Mouse (Mus musculus) cerebellum, adult (tissue): ENCODE measurements at regions not wholly inside any gene's neighbourhood (a gene's known extent, or its start where the extent isn't known, plus 50 kb on each side); places are given as distances from the start of the nearest gene placed in this dataset.

Experiments
- ATAC-seq: cut with Nextera tagmentation; 2 replicates; pipeline ENCODE4 v1.9.2; 2017; ENCODE audit warnings: mild to moderate bottlenecking, moderate library complexity, mixed read lengths; ENCODE audit not compliant: insufficient number of reproducible peaks, low FRiP score, low TSS enrichment

- ATAC-seq, result no peak
Measured at GRCm38 (mm10) chr4:70844742-70845141, 309.9 kb upstream of the Megf9 start.

GRCm38 (mm10) chr4:70810956-70811316, 276.1 kb upstream of the Megf9 start:
- ATAC-seq, result peak; percentile 38; the same call in 1 of the 2 replicates

GRCm38 (mm10) chr4:70810311-70810955, 275.6 kb upstream of the Megf9 start:
- peak; percentile 82 for ATAC-seq

DNA sequence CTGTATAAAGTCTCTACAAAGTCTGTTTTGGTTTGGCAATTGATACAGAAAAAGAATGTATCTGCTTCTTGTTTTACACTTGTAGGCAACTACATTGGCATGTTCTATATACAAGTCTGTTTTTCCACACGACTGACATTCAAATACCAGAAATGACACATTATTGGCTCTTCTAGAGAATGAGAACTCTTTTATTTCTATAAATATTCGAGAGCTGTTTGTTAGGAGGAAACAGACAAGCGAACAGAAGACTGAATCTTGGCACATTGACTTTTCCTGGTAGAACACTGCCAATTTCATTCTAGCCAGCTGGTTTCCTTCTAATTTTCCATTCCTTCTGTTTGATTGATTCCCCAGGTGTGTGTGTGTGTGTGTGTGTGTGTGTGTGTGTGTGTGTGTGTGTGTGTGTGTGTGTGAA, 270.1 kb upstream of the Megf9 start:
- ATAC-seq, result peak; percentile 20; the same call in 1 of the 2 replicates

DNA sequence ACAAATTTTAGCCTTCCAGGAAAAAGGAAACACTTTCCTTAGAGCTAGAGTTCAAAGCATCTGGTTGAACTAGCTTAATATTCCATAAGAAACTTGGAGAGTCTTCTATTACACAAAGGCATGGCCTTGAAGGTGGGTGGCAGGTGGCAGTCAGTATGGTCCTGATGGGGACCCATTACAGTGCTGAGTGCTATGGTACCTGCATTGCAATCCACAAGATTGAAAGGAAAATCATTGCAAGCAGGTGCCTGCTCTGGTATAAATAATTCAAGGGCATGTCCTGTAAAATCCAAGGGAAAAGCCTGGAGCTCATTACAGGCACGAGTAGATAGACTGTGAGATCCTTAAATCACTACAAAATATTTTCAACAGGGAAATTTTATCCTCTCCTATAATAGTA, 263.7 kb upstream of the Megf9 start:
- no peak for ATAC-seq

GRCm38 (mm10) chr4:70797935-70798334, 263.1 kb upstream of the Megf9 start:
- ATAC-seq, result no peak

- ATAC-seq, result no peak
Measured at GRCm38 (mm10) chr4:70783487-70783886, 248.7 kb upstream of the Megf9 start.

GRCm38 (mm10) chr4:70781591-70781990, 246.8 kb upstream of the Megf9 start:
- no peak for ATAC-seq

DNA sequence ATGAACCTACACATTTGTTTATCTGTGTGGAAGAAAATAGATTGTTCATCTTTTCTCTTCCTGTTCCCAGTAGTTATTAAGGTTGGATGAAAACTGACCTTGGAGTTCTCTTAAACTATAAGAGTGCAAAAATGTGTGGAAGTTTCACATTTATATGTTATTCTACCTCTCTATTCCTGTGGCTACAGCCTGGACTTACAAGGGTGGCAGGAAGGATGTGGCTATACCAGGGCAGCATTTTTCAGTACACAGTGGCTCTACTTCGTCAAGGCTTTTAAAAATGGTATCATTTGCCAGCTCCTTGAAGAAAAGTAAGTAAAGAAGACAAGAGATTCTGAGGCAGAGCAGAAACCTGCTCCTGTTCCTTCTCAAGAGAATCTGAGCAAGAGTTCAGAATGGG, 241.5 kb upstream of the Megf9 start:
- no peak for ATAC-seq

DNA sequence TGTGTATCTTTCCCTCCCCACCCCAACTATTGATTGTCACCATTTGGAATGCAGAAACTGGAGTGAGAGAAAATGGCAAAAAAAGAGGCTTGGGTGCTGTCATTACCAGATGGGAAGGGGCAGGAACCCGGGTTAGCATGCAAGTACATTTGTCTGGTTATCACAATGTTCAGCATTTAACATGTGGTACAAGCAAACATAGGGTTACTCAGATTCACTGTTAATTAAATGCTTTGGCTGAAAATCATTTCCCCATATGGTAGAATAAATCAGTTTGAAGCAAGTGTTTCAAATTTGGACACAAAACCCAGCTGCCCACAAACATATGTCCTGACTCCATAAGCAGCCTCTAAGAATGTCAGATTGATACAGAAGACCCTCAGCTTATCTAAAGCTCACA, 208.6 kb upstream of the Megf9 start:
- no peak for ATAC-seq

DNA sequence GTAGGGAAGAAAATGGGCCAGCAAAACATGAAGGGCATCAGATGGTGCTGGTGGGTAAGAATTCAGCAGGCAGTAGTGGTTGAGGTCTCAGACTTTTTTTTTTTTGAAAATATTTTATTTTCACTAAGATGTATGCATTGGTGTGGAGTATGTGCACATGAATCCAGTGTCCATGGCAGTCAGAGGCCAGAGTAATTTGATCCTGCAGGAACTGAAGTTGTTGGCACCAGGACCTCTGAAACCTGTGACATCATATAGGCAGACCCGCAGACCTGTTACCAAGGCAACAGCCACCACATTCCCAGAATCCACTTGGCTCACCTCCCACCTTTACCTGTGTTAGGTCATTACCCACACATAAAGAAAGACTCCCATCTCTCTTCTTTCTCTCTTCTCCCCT, 207.2 kb upstream of the Megf9 start:
- no peak for ATAC-seq

- no peak for ATAC-seq
Measured at GRCm38 (mm10) chr4:70741121-70741520, 206.3 kb upstream of the Megf9 start.

DNA sequence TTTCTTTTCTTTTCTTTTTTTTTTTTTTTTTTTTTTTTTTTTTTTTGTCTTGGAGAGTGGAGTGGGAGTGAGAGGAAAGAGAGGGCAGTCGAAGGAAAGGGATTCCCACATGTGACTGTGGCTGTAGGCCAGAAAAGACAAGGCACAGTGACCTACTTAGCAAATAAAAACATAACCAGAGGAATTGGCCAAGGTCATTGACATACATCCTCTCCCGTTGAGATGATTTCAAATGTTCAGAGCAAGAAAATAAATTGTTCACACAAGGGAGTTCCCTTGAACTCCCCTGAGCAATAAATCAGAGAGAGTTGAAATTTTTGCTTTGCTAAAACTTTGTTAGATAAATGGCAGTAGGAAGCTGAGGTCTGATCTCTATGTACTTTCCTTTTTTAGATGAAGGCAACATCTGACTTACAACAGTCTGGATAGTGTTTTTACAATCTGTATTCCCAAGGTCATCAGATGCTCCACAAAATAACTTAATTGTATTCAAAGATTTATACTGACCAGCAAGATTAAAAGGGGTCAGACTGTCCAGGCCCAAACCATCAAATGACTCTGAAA, 174.4 kb upstream of the Megf9 start:
- no peak for ATAC-seq

GRCm38 (mm10) chr4:70705128-70705752, 170.4 kb upstream of the Megf9 start:
- ATAC-seq, result no peak

- ATAC-seq, result no peak
Measured at GRCm38 (mm10) chr4:70700894-70701293, 166.1 kb upstream of the Megf9 start.

- no peak for ATAC-seq
Measured at GRCm38 (mm10) chr4:70664181-70664580, 129.4 kb upstream of the Megf9 start.

DNA sequence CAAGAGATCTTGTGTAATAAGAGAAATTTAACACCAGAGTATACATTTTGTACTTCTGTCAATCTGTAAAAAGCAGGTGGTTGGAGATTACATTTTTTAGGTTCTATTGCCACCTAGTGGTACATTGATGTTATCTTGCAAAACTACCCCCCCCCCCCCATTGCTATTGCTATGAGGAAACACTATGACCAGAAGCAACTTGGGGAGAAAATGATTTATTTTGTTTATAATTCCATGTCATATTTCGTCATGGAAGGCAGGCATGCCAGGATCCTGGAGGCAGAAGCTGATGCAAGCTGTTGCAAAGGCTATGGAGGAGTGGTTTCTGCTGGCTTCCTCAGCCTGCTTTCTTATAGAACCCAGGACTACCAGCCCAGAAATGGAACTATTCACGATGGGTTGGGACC, 86.6 kb upstream of the Megf9 start:
- 0 out of 2 replicates have a peak, but pooled peaks have one; percentile 6 for ATAC-seq

- no peak for ATAC-seq
Measured at GRCm38 (mm10) chr4:70619636-70620287, 85.0 kb upstream of the Megf9 start.

GRCm38 (mm10) chr4:70615794-70616193, 81.0 kb upstream of the Megf9 start:
- no peak for ATAC-seq

- no peak for ATAC-seq
Measured at GRCm38 (mm10) chr4:70614411-70614810, 79.6 kb upstream of the Megf9 start.

GRCm38 (mm10) chr4:70603209-70603852, 68.5 kb upstream of the Megf9 start:
- ATAC-seq, result no peak
